Mouse (Mus musculus) erythroid progenitor cell, adult 5-6 weeks (primary cell): ENCODE data around the gene Olfr1417. TPM values are rescaled to one million over a fixed set of nuclear protein-coding genes. Genes with fewer than 3 reads are reported as not detected.

ENCODE experiments used
- total RNA-seq, 2 experiments: library from RNA; stranded (forward) in 1 of 2; stranded (reverse) in 1 of 2; fragments of 150-400 nt in 1 of 2; fragments of 186-747, 209-891 nt in 1 of 2; gene quantifications; 2 replicates each; pipeline versions ENCODE4 v1.2.3 to v1.2.4; 2015 to 2017; ENCODE audit warnings: low replicate concordance in 2 of 2

Olfr1417 gene
- total RNA-seq, 2 experiments from 2014 or later: not detected

Other genes starting within 250 kb of the Olfr1417 start
- gene Ms4a6d, start 234.4 kb downstream of the Olfr1417 start, total RNA-seq (2015; ENCODE audit: low replicate concordance): 2.2 and 5.4 TPM in 2 replicates
- 0.90 TPM in 1 of 2 replicates, not detected in the other for gene Ms4a6d, start 234.4 kb downstream of the Olfr1417 start, total RNA-seq (2017; ENCODE audit: low replicate concordance)
- 13.3 and 21.4 TPM in 2 replicates for gene Ms4a2, start 215.5 kb downstream of the Olfr1417 start, total RNA-seq (2015; ENCODE audit: low replicate concordance)
- 6.8 and 12.9 TPM in 2 replicates for gene Ms4a2, start 215.5 kb downstream of the Olfr1417 start, total RNA-seq (2017; ENCODE audit: low replicate concordance)
- gene Ms4a3, start 198.4 kb downstream of the Olfr1417 start, total RNA-seq (2015; ENCODE audit: low replicate concordance): 148 and 159 TPM in 2 replicates
- 39.9 and 40.2 TPM in 2 replicates for gene Ms4a3, start 198.4 kb downstream of the Olfr1417 start, total RNA-seq (2017; ENCODE audit: low replicate concordance)
- gene Oosp2, start 178.7 kb downstream of the Olfr1417 start, total RNA-seq (2015; ENCODE audit: low replicate concordance): not detected in 2 replicates
- not detected in 2 replicates for gene Oosp2, start 178.7 kb downstream of the Olfr1417 start, total RNA-seq (2017; ENCODE audit: low replicate concordance)
- gene Oosp1, start 148.1 kb downstream of the Olfr1417 start, total RNA-seq (2015; ENCODE audit: low replicate concordance): 2.1 TPM in 1 of 2 replicates, not detected in the other
- 6.3 TPM in 1 of 2 replicates, not detected in the other for gene Oosp1, start 148.1 kb downstream of the Olfr1417 start, total RNA-seq (2017; ENCODE audit: low replicate concordance)
- gene Oosp3, start 142.2 kb downstream of the Olfr1417 start, total RNA-seq (2015; ENCODE audit: low replicate concordance): not detected in 2 replicates
- not detected in 2 replicates for gene Oosp3, start 142.2 kb downstream of the Olfr1417 start, total RNA-seq (2017; ENCODE audit: low replicate concordance)
- not detected in 2 replicates for gene Gif, start 91.7 kb downstream of the Olfr1417 start, total RNA-seq (2015; ENCODE audit: low replicate concordance)
- not detected in 2 replicates for gene Gif, start 91.7 kb downstream of the Olfr1417 start, total RNA-seq (2017; ENCODE audit: low replicate concordance)
- 19.8 and 21.0 TPM in 2 replicates for gene Mrpl16, start 68.8 kb downstream of the Olfr1417 start, total RNA-seq (2015; ENCODE audit: low replicate concordance)
- gene Mrpl16, start 68.8 kb downstream of the Olfr1417 start, total RNA-seq (2017; ENCODE audit: low replicate concordance): 6.8 and 22.5 TPM in 2 replicates
- gene Stx3, start 19.8 kb downstream of the Olfr1417 start, total RNA-seq (2015; ENCODE audit: low replicate concordance): 2.2 TPM in 1 of 2 replicates, not detected in the other
- gene Stx3, start 19.8 kb downstream of the Olfr1417 start, total RNA-seq (2017; ENCODE audit: low replicate concordance): 0.39 and 6.0 TPM in 2 replicates
- not detected in 2 replicates for gene Olfr1418, start 21.8 kb upstream of the Olfr1417 start, total RNA-seq (2015; ENCODE audit: low replicate concordance)
- not detected in 2 replicates for gene Olfr1418, start 21.8 kb upstream of the Olfr1417 start, total RNA-seq (2017; ENCODE audit: low replicate concordance)
- not detected in 2 replicates for gene Olfr1419, start 35.9 kb upstream of the Olfr1417 start, total RNA-seq (2015; ENCODE audit: low replicate concordance)
- not detected in 2 replicates for gene Olfr1419, start 35.9 kb upstream of the Olfr1417 start, total RNA-seq (2017; ENCODE audit: low replicate concordance)
- gene Olfr1420, start 47.3 kb upstream of the Olfr1417 start, total RNA-seq (2015; ENCODE audit: low replicate concordance): not detected in 2 replicates
- not detected in 2 replicates for gene Olfr1420, start 47.3 kb upstream of the Olfr1417 start, total RNA-seq (2017; ENCODE audit: low replicate concordance)
- gene Patl1, start 73.2 kb upstream of the Olfr1417 start, total RNA-seq (2015; ENCODE audit: low replicate concordance): 9.6 and 12.3 TPM in 2 replicates
- gene Patl1, start 73.2 kb upstream of the Olfr1417 start, total RNA-seq (2017; ENCODE audit: low replicate concordance): 2.7 and 5.3 TPM in 2 replicates
- gene Osbp, start 126.7 kb upstream of the Olfr1417 start, total RNA-seq (2015; ENCODE audit: low replicate concordance): 23.5 and 34.6 TPM in 2 replicates
- gene Osbp, start 126.7 kb upstream of the Olfr1417 start, total RNA-seq (2017; ENCODE audit: low replicate concordance): 32.1 and 32.3 TPM in 2 replicates
- not detected in 2 replicates for gene Olfr1423, start 202.1 kb upstream of the Olfr1417 start, total RNA-seq (2015; ENCODE audit: low replicate concordance)
- not detected in 2 replicates for gene Olfr1423, start 202.1 kb upstream of the Olfr1417 start, total RNA-seq (2017; ENCODE audit: low replicate concordance)
- not detected in 2 replicates for gene Olfr1424, start 223.5 kb upstream of the Olfr1417 start, total RNA-seq (2015; ENCODE audit: low replicate concordance)
- not detected in 2 replicates for gene Olfr1424, start 223.5 kb upstream of the Olfr1417 start, total RNA-seq (2017; ENCODE audit: low replicate concordance)
- not detected in 2 replicates for gene Olfr1425, start 238.5 kb upstream of the Olfr1417 start, total RNA-seq (2015; ENCODE audit: low replicate concordance)
- gene Olfr1425, start 238.5 kb upstream of the Olfr1417 start, total RNA-seq (2017; ENCODE audit: low replicate concordance): not detected in 2 replicates